24 mouse cellular contexts compared by ENCODE assay signal in genomic region chr4:132484231-132484630, GRCm38 (mm10). TPM values are rescaled to one million over a fixed set of nuclear protein-coding genes. Genes with fewer than 3 reads are reported as not detected.
DNase-seq lines count a peak whose midpoint lies in the region; ATAC-seq and TF ChIP-seq lines count a peak whose summit lies in the region.
"Had no signal": no experiment of that assay in that cellular context is flagged by ENCODE, and none has a peak within 500 bp of the region (broad histone marks: within the 10 kb centered on the region; RNA-seq: fewer than 3 reads in every experiment).

No protein-coding gene starts in this region.

- no peak for TF ChIP-seq CTCF in kidney, adult 2 months (conservative IDR thresholded peaks at IDR 0.05; ENCODE audit: insufficient read depth, insufficient read length, low read depth, low read length)
- TF ChIP-seq CTCF in liver, postnatal 0 days (IDR thresholded peaks at IDR 0.05; ENCODE audit: low read depth), result no peak

- WGBS in kidney, adult 2 months, result 67% methylated on average over 4 of the region's 4 CpGs
- 68% methylated on average over 4 of the region's 4 CpGs for WGBS in liver, postnatal 0 days (ENCODE audit: insufficient replicate concordance)
- WGBS in liver, embryonic 12.5 days (ENCODE audit: insufficient replicate concordance), result 74% methylated on average over 4 of the region's 4 CpGs
- 68% methylated on average over 4 of the region's 4 CpGs for WGBS in intestine, embryonic 16.5 days

- DNase-seq in kidney, adult 2 months, result no peak
- DNase-seq in kidney, adult 11 months, result no peak
- DNase-seq in liver, postnatal 0 days, result no peak
- DNase-seq in left cerebral cortex, postnatal 36 days (ENCODE audit: low spot score in 2 of 2), result no peak
- DNase-seq: adrenal gland, adult 8-10 months; adrenal gland, postnatal 14 days; adrenal gland, postnatal 36 days; B cell, adult 2 months; cerebellum, adult 11-12 months; cerebellum, adult 2 months; cerebellum, adult 9-10 months; cerebellum, postnatal 10 days; cerebellum, postnatal 25 days had no signal

- no peak overlapping the region for H3K4me3 ChIP-seq in kidney, adult 2 months (ENCODE audit: insufficient read depth, low read depth, low read length)
- H3K4me3 ChIP-seq in liver, postnatal 0 days (ENCODE audit: low read depth, low read length), result no peak overlapping the region
- H3K4me3 ChIP-seq in liver, embryonic 12.5 days, result no peak overlapping the region
- H3K4me3 ChIP-seq in intestine, embryonic 16.5 days (ENCODE audit: low read length), result no peak overlapping the region
- H3K4me3 ChIP-seq: embryonic facial prominence, embryonic 10.5 days; embryonic facial prominence, embryonic 12.5 days; forebrain, embryonic 13.5 days; forebrain, embryonic 15.5 days had no signal

- H3K36me3 ChIP-seq in kidney, adult 2 months (ENCODE audit: control insufficient read depth, insufficient read depth, low read length), result no peaks in the 10 kb centered on the region
- no peaks in the 10 kb centered on the region for H3K36me3 ChIP-seq in liver, postnatal 0 days (replicated peaks; ENCODE audit: insufficient read depth, low read length)
- no peaks in the 10 kb centered on the region for H3K36me3 ChIP-seq in liver, embryonic 12.5 days
- H3K36me3 ChIP-seq in intestine, embryonic 16.5 days (ENCODE audit: control insufficient read depth, insufficient read depth, low read length), result no peaks in the 10 kb centered on the region
- H3K36me3 ChIP-seq: embryonic facial prominence, embryonic 10.5 days; embryonic facial prominence, embryonic 12.5 days; forebrain, embryonic 15.5 days; G1E had no signal

- ATAC-seq in liver, postnatal 0 days, result no peak
- ATAC-seq in liver, embryonic 12.5 days, result no peak
- 0 out of 2 replicates have a peak, but pooled peaks have one; percentile 21 for ATAC-seq in intestine, embryonic 16.5 days
- ATAC-seq: activated CD4-positive, CD25-positive, alpha-beta regulatory T cell, adult 4 months; CD4-positive, CD25-positive, alpha-beta regulatory T cell, adult 4 months; forebrain, embryonic 13.5 days; forebrain, embryonic 15.5 days; Patski had no signal

- no peak for TF ChIP-seq POLR2A in kidney, adult 2 months (IDR thresholded peaks at IDR 0.05; ENCODE audit: low read depth, low read length)

- H3K4me2 ChIP-seq in liver, postnatal 0 days (ENCODE audit: low read depth, low read length), result no peak overlapping the region
- H3K4me2 ChIP-seq in liver, embryonic 12.5 days, result no peak overlapping the region
- no peak overlapping the region for H3K4me2 ChIP-seq in intestine, embryonic 16.5 days (ENCODE audit: low read depth, low read length)
- H3K4me2 ChIP-seq: embryonic facial prominence, embryonic 12.5 days; forebrain, embryonic 13.5 days; forebrain, embryonic 15.5 days had no signal

- H3K27ac ChIP-seq in kidney, adult 2 months (ENCODE audit: insufficient read depth, low read depth, low read length), result peak overlapping the region; percentile 32; the same call in 1 of the 2 replicates
- peak overlapping the region; percentile 91 for H3K27ac ChIP-seq in liver, postnatal 0 days (ENCODE audit: low read depth)
- no peak overlapping the region for H3K27ac ChIP-seq in liver, embryonic 12.5 days
- no peak overlapping the region for H3K27ac ChIP-seq in intestine, embryonic 16.5 days (ENCODE audit: low read length)
- H3K27ac ChIP-seq: embryonic facial prominence, embryonic 10.5 days; embryonic facial prominence, embryonic 12.5 days; forebrain, embryonic 13.5 days; forebrain, embryonic 15.5 days had no signal

- intact Hi-C loops in left cerebral cortex, postnatal 36 days (cut with DNase I), result no loop called here

- TF ChIP-seq EP300 in liver, postnatal 0 days (IDR thresholded peaks at IDR 0.05; ENCODE audit: low read depth), result no peak

- H3K27me3 ChIP-seq in kidney, adult 2 months (replicated peaks; ENCODE audit: control insufficient read depth, insufficient read depth, low read length), result no peaks in the 10 kb centered on the region
- no peaks in the 10 kb centered on the region for H3K27me3 ChIP-seq in liver, postnatal 0 days (ENCODE audit: insufficient read depth, low read length)
- no peaks in the 10 kb centered on the region for H3K27me3 ChIP-seq in liver, embryonic 12.5 days (replicated peaks)
- H3K27me3 ChIP-seq in intestine, embryonic 16.5 days (replicated peaks; ENCODE audit: control insufficient read depth, insufficient read depth, low read length), result no peaks in the 10 kb centered on the region
- H3K27me3 ChIP-seq: CH12.LX; embryonic facial prominence, embryonic 12.5 days; forebrain, embryonic 13.5 days; forebrain, embryonic 15.5 days; Patski had no signal

- peaks cover 11% of the 10 kb centered on the region; the same call in 1 of the 2 replicates for H3K4me1 ChIP-seq in kidney, adult 2 months (ENCODE audit: control insufficient read depth, insufficient read depth, low read length)
- peaks cover 6% of the 10 kb centered on the region; the same call in 1 of the 2 replicates for H3K4me1 ChIP-seq in liver, postnatal 0 days (ENCODE audit: insufficient read depth)
- H3K4me1 ChIP-seq in liver, embryonic 12.5 days, result peaks cover 2% of the 10 kb centered on the region; the same call in 1 of the 2 replicates
- H3K4me1 ChIP-seq in intestine, embryonic 16.5 days (ENCODE audit: control insufficient read depth, insufficient read depth, low read length), result 0 out of 2 replicates have a peak, but pooled peaks cover 4% of the 10 kb centered on the region
- H3K4me1 ChIP-seq: embryonic facial prominence, embryonic 12.5 days; forebrain, embryonic 13.5 days; forebrain, embryonic 15.5 days had no signal

- no peak overlapping the region for H3K9ac ChIP-seq in liver, postnatal 0 days (replicated peaks)
- H3K9ac ChIP-seq in liver, embryonic 12.5 days, result no peak overlapping the region
- H3K9ac ChIP-seq in intestine, embryonic 16.5 days (ENCODE audit: low read depth, low read length), result no peak overlapping the region
- H3K9ac ChIP-seq: embryonic facial prominence, embryonic 12.5 days; forebrain, embryonic 13.5 days; forebrain, embryonic 15.5 days had no signal

- H3K9me3 ChIP-seq in liver, postnatal 0 days (ENCODE audit: low read length), result no peaks in the 10 kb centered on the region
- H3K9me3 ChIP-seq in liver, embryonic 12.5 days (replicated peaks), result no peaks in the 10 kb centered on the region
- H3K9me3 ChIP-seq in intestine, embryonic 16.5 days (ENCODE audit: control insufficient read depth, low read length), result no peaks in the 10 kb centered on the region
- H3K9me3 ChIP-seq: embryonic facial prominence, embryonic 10.5 days; embryonic facial prominence, embryonic 12.5 days; forebrain, embryonic 13.5 days; forebrain, embryonic 15.5 days; G1E had no signal

RNA-seq across cellular contexts. Expression of gene Med18, which starts 20.5 kb away (rescaled TPM):
- 2.4 and 2.9 TPM in 2 replicates for polyA plus RNA-seq in kidney, adult 2 months (2012; rRNA removed)
- 8.0 and 10.1 TPM in 2 replicates for polyA plus RNA-seq in liver, postnatal 0 days (2015; fragmentation: Nextera tagmentation; extraction: Ambion mirVana)
- 19.4 and 21.2 TPM in 2 replicates for polyA plus RNA-seq in liver, embryonic 12.5 days (2016; fragmentation: Nextera tagmentation; extraction: Ambion mirVana)
- 15.2 and 18.4 TPM in 2 replicates for polyA plus RNA-seq in intestine, embryonic 16.5 days (2015; fragmentation: Nextera tagmentation; extraction: Ambion mirVana)
- 1 to 10 TPM; 8.8 to 9.6 TPM for total RNA-seq in left cerebral cortex, postnatal 36 days (2021)

RNA-seq across cellular contexts. Expression of gene Sesn2, which starts 26.1 kb away (rescaled TPM):
- 26.7 and 29.4 TPM in 2 replicates for polyA plus RNA-seq in kidney, adult 2 months (2012; rRNA removed)
- polyA plus RNA-seq in liver, postnatal 0 days (2015; fragmentation: Nextera tagmentation; extraction: Ambion mirVana), result 7.3 and 8.7 TPM in 2 replicates
- 9.3 and 10.6 TPM in 2 replicates for polyA plus RNA-seq in liver, embryonic 12.5 days (2016; fragmentation: Nextera tagmentation; extraction: Ambion mirVana)
- polyA plus RNA-seq in intestine, embryonic 16.5 days (2015; fragmentation: Nextera tagmentation; extraction: Ambion mirVana), result 11.6 and 12.4 TPM in 2 replicates
- total RNA-seq in left cerebral cortex, postnatal 36 days (2021), result 10 to 100 TPM in 1 of 2 experiments, 1 to 10 TPM in 1; 9.2 to 12.3 TPM

RNA-seq across cellular contexts. Expression of gene Atpif1, which starts 49.2 kb away (rescaled TPM):
- polyA plus RNA-seq in kidney, adult 2 months (2012; rRNA removed), result 346 and 485 TPM in 2 replicates
- polyA plus RNA-seq in liver, postnatal 0 days (2015; fragmentation: Nextera tagmentation; extraction: Ambion mirVana), result 935 and 945 TPM in 2 replicates
- 2,000 and 2,061 TPM in 2 replicates for polyA plus RNA-seq in liver, embryonic 12.5 days (2016; fragmentation: Nextera tagmentation; extraction: Ambion mirVana)
- polyA plus RNA-seq in intestine, embryonic 16.5 days (2015; fragmentation: Nextera tagmentation; extraction: Ambion mirVana), result 1,346 and 1,379 TPM in 2 replicates
- 100 to 1,000 TPM; 457 to 501 TPM for total RNA-seq in left cerebral cortex, postnatal 36 days (2021)

RNA-seq across cellular contexts. Expression of gene Dnajc8, which starts 51.1 kb away (rescaled TPM):
- 22.2 and 32.2 TPM in 2 replicates for polyA plus RNA-seq in kidney, adult 2 months (2012; rRNA removed)
- polyA plus RNA-seq in liver, postnatal 0 days (2015; fragmentation: Nextera tagmentation; extraction: Ambion mirVana), result 70.7 and 71.5 TPM in 2 replicates
- polyA plus RNA-seq in liver, embryonic 12.5 days (2016; fragmentation: Nextera tagmentation; extraction: Ambion mirVana), result 143 and 148 TPM in 2 replicates
- 140 and 150 TPM in 2 replicates for polyA plus RNA-seq in intestine, embryonic 16.5 days (2015; fragmentation: Nextera tagmentation; extraction: Ambion mirVana)
- 100 to 1,000 TPM in 1 of 2 experiments, 10 to 100 TPM in 1; 88.6 to 101 TPM for total RNA-seq in left cerebral cortex, postnatal 36 days (2021)

Comparison
In these comparisons a context has a peak if more than half of its experiments do, and no peak if none do; other contexts are left out.
1. H3K27ac ChIP-seq: peak in kidney, adult 2 months (single experiment) and liver, postnatal 0 days (single experiment); none in liver, embryonic 12.5 days (single experiment) and intestine, embryonic 16.5 days (single experiment).